Mouse (Mus musculus): ENCODE measurements around the gene Tmem131. TPM values are rescaled to one million over a fixed set of nuclear protein-coding genes. Genes with fewer than 3 reads are reported as not detected.
A peak's percentile ranks its signal among the peaks of the same experiment; 100 is the strongest.
"Not testable (repeated sequence)": the region's sequence is repeated elsewhere in the genome, so short reads cannot be mapped to it uniquely, and the experiment has no call there.

The Tmem131 gene
- total RNA-seq, 2 experiments from 2014 or later: 168 to 214 TPM

DNA sequence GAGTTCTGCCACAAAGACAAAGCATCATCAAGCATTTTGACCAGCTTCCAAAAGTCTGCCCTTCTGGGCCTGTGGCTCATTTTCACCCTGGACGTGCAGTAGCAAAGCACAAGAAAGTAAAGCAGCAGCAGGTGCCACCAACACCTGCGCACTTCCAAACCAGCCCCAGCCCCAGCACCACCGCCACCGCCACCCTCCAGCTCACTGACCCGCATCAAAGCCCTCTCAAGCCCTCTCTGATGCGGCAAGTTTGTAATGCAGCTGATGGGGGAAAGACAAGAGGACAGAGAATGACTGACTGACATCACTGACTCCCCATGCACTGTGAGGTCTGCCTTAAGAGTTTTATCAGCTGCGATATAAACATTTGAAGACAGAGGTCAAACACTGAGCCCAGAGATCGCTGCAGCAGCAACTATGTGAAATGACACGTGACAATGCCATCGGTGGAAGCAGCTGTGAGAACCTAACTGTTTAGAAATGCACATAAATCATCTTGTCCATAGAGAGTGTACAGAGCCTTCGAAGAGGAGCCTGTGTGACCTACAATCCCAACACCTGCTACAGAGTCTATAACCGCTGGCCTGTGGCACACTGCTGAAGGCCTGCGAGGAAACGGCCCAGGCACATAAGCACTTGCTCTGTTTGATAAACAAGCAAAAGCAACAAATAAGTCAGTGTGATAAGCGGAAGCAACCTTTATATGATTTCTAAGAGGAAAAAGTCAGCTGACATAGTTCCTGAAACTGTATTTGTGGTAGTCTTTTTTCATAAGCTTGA lies 21.7 kb downstream of the Tmem131 start:
- no peak for ATAC-seq (replicated peaks; ENCODE audit: low FRiP score, poor library complexity, severe bottlenecking)

DNA sequence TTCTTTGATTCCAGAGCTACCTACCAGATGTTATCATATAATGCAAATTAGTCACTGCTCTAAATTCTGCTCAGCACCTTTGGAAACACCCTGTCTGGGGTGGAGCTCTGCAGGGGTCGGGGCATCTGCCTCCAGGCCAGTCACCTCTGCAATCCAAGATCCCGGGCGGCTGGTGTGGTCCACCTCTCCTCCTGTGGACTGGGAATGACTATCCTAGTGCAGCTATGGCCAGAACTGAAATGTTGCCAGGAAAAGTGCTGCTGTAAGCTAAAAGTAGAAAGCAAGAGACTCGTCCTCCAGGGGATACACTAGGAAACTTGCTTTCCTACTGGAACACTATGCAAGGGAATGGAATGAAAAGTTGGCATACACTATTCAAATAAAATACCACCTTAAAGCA lies 22.7 kb downstream of the Tmem131 start:
- ATAC-seq (replicated peaks; ENCODE audit: low FRiP score, poor library complexity, severe bottlenecking): no peak

DNA sequence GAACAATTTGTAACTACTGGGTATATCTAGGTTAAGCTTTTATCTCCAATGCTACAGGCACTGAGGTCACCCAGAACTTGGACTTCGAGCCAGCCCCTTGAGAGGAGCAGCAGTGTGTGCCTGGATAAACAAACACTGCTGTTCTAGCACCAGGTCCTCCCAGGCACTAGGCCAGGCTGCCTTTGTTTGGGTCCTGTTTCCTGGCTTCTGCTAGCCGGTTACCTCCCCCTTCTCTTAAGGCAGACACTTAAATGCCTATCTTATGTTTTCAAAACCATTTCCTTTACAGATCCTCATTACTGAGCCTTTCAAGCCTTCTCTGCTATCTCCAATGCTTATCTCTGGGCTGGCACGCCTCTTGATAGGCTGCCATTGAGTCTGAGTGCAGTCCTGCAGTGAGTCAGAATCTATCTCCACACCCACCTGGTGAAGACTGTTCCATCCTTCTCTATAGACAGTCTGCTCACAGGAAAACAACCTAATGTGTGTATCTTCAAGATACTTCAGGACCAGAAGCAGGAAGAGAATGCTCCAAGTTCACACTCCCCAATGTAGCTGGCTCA lies 23.2 kb downstream of the Tmem131 start:
- peak; percentile 54 for ATAC-seq (replicated peaks; ENCODE audit: low FRiP score, poor library complexity, severe bottlenecking)

DNA sequence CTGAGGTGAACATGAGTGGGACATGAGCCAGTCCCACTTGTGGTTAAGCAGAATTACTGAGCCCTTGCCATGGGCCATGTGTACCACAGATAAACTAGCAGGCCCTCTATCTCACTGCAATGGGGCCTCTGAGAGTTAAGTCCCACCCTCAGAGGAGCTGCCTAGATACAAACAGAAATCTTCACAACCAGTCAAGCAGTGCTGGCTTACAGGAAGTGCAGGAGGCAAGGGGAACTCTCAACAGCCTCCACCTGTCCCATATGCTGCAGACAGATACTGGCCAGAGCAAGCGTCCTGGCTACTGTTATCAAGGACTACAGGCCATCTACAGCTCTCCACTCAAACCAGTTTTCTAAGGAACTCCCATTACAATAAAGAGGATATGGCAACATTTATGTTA lies 23.7 kb downstream of the Tmem131 start:
- ATAC-seq (replicated peaks; ENCODE audit: low FRiP score, poor library complexity, severe bottlenecking): peak; percentile 79

DNA sequence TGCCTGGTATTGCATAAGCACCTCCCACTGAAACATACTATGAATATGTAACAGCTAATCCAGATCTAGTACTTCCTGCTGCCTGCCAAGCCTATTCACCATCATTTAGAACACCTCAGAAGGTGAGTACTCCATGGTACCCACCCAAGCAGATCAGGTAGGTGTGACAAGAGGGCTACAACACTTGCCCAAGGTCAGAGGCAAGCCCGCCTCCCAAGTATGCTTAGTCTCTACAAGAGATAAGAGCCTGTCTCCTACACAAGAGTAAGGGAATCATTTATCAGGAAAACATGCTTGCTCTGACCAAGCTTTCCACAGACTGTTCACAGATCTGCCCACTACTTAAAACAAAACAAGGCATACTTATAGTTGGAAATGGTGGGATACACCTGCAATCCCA lies 26.0 kb downstream of the Tmem131 start:
- peak; percentile 13; the same call in 1 of the 2 replicates for ATAC-seq (replicated peaks; ENCODE audit: low FRiP score, poor library complexity, severe bottlenecking)

DNA sequence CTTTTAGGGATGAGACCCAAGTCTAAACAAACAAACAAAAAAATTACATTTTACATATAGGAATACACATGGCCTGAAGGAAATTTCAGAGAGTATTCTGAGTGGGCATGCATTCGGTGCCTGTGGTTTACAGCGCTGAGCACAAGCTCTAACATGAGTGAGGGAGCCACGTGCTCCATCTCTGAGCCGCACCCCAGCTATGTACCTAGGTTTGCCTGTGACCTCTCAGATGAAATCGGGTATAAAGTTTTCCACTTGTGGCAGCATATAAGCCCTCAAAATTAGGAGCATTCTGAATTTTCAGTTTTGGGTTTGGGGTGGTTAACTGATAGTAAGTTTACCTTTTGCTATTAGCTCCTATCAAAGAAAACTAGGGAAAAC lies 28.3 kb downstream of the Tmem131 start:
- ATAC-seq (replicated peaks; ENCODE audit: low FRiP score, poor library complexity, severe bottlenecking): no peak

DNA sequence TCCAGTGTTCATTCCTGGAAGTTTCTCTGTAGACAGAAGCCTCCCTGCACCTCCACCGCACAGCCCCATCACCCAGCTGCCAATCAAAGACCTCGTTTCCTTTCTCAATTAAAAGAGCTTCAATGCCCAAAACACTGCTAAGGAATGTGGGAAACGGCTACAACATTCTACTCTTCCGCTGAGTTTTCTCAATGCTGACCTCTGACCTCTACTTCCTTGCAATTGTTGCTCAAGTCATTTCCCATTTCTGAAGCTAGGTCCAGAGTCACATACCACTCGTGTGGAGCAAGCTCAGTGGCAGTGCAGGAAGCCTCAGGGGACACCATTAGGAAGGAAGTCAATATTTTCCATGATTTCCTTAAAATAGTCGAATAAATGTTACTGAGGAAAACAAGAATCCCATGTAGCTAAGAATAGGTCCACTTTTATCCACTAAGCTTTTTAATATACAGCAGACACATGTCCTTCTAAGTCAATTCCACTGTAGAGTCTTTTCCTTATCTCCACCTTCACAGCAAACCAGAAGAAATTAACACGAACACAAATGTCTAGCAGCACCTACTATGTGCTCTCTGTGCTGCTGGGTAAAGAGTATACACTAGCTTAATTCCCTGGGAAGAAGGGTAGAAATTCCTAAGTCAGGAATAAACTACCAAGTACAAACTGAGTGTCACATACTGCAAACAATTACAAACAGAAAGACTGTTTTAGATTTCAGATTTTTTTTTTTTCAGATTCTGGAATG lies 28.8 kb downstream of the Tmem131 start:
- no peak for ATAC-seq (replicated peaks; ENCODE audit: low FRiP score, poor library complexity, severe bottlenecking)

DNA sequence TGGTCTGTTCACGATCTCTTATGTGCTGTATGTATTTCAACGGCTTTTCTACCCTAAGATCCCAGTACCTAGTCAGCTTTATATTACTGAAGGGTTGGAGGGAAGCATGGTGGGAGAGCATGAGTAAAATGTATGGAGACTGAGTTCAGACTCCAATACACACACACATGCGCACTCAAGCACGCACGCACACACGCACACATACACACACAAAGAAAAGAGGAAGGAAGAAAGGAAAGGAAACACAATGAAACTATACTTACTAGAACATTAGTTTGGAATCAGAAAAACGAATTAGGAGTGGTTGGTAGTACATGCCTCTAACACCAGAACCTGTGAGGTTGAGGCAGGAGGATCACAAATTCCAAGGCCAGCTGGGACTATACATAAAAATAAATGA lies 29.7 kb downstream of the Tmem131 start:
- ATAC-seq (replicated peaks; ENCODE audit: low FRiP score, poor library complexity, severe bottlenecking): no peak

DNA sequence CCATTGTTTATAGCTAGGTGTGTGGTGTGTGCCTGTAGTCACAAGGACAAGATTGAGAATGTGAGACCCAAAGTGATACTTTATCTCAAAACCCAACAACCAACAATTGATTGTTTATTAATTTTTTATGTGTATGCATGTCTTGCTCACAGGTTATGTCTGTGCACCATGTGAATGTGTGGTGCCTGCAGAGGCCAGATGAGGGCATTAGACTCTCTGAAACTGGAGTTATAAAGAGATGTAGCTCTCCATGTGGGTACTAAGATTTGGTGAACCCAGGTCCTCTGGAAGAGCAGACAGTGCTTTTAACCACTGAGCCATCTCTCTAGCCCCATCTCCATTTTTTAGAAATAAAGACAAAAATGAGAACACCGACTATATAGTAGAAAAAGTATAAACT lies 31.2 kb downstream of the Tmem131 start:
- no peak for ATAC-seq (replicated peaks; ENCODE audit: low FRiP score, poor library complexity, severe bottlenecking)

DNA sequence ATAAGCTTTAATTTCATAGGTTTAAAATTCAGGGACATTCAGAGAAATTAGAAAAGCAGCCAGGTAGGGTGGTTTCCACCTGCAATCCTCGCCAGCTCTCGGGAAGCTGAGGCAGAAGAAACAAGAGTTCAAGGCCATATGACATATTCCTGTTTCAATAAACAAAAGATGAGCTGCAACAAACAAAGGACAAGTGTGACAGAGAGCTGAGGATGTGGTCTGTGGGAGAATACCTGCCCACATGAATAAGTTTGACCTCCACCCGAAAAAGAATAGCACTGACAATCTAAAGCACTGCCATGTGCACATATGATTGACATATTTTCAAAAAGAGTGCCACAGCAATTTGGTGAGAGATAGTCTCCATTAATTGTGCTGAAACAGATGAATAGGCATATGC lies 31.9 kb downstream of the Tmem131 start:
- ATAC-seq (replicated peaks; ENCODE audit: low FRiP score, poor library complexity, severe bottlenecking): no peak

DNA sequence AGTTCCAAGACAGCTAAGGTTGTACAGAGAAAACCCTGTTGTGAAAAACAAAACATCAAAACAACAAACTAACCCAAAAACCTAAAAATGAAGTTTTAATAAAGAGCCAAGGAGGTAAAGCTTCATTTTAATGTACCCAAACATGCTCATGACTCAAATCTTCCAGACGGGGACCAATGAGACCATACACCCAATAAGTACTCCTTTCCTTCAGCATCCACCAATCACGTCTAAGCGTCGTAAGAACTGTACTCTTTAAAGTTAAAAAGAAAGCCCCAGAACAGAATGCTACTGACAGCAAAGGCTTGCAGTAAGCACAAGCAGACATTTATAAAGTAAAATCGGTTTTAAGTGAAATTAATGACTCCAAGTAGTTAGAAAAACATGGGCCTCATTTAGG lies 33.1 kb downstream of the Tmem131 start:
- no peak for ATAC-seq (replicated peaks; ENCODE audit: low FRiP score, poor library complexity, severe bottlenecking)

DNA sequence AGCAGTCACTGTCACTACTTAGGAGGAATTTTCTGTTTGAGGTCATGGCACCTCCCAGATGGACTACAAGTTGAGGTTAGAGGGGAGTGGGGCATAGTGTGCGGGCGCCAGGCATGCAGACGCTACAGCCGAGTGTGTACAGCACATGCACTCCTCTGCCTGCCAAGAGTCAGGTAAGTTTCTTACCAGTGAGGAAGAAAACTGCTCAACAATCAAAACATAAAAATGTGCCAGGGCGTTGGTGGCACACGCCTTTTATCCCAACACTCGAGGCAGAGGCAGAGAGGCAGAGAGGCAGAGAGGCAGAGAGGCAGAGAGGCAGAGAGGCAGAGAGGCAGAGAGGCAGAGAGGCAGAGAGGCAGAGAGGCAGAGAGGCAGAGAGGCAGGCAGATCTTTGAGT lies 33.5 kb downstream of the Tmem131 start:
- ATAC-seq (replicated peaks; ENCODE audit: low FRiP score, poor library complexity, severe bottlenecking): not testable (repeated sequence)

DNA sequence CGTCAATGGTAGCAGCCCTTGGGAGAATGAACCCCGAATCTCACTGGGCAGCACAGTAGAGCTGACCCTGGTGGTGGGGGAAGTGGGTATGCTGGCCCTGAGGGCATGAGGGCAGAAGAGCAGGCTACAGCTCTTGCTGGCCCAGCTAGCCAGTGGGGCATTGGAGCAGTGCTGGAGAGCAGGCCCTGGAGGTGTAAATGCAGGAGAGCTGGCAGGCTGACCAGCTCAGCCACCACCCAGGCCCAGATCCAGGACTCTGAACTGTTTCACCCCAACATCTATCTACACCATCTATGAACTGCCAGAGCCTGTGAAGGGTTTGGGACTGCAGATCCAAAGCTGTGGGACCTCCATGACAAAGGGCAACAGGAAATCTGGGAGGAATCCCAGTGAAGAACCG lies 38.2 kb downstream of the Tmem131 start:
- ATAC-seq (replicated peaks; ENCODE audit: low FRiP score, poor library complexity, severe bottlenecking): no peak

DNA sequence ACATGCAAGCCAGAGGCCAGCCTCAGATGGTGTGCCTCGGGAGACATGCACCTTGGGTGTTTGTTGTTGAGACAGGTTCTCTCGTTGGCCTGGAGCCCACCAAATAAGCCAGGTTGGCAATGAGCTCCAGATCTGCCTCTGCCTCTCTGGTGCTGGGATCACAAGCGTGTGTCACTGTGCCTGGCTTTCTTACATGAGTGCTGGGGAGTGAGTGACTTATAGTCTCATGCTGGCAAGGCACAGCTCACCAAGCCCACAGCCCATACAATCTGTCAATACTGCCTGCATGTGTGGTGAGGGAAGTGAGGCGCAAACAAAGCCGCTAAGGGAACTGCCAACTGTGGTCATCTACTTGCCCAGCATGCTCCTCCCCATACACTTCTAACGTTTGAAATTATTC lies 39.0 kb downstream of the Tmem131 start:
- no peak for ATAC-seq (replicated peaks; ENCODE audit: low FRiP score, poor library complexity, severe bottlenecking)

DNA sequence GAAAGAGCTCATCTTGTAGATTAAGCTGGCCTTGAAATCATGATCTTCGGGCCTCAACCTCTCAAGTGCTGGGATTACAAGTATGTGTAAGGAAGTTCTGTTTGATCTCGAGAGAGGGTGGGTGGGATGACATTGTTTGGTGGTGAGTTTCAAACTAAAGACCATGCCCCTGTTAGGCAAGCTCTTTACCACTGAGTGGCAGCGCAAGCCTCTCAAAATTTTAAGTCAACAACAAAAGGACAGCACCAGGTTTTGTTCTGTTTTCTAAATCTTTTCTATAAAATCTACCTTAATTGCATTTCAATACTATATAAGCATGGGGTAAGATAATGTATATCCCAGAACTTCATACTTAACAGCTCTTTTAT lies 39.4 kb downstream of the Tmem131 start:
- ATAC-seq (replicated peaks; ENCODE audit: low FRiP score, poor library complexity, severe bottlenecking): no peak

DNA sequence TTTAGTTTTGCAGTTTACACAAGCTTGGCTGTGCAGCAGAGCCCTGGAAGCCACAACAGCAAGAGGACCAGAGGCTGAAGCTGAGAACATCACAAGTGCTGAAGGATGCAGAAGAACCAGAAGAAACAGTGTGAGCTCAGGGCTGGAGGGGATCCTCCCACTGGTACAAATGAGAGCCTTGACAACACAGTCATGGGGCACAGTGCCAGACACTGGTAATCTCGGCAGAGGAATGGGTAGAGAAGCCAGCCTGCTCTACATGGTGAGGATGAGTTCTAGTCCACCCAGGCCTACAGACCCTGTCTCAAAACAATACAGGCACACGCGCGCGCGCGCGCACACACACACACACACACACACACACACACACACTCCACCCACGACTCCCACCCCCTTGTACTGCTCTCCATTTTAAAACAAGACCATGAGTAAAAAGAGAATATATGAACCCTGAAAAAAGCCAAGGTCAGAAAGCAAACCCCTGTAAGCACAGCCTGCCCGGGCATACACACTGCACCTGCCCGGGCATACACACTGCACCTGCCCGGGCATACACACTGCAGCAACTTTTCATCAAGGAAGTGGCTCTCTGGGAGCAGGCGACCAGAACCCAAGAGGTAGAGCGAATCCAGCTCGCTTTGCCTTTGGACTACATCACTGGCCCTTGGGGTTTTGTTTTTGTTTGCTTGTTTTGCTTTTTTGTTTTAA lies 39.9 kb downstream of the Tmem131 start:
- no peak for ATAC-seq (replicated peaks; ENCODE audit: low FRiP score, poor library complexity, severe bottlenecking)

DNA sequence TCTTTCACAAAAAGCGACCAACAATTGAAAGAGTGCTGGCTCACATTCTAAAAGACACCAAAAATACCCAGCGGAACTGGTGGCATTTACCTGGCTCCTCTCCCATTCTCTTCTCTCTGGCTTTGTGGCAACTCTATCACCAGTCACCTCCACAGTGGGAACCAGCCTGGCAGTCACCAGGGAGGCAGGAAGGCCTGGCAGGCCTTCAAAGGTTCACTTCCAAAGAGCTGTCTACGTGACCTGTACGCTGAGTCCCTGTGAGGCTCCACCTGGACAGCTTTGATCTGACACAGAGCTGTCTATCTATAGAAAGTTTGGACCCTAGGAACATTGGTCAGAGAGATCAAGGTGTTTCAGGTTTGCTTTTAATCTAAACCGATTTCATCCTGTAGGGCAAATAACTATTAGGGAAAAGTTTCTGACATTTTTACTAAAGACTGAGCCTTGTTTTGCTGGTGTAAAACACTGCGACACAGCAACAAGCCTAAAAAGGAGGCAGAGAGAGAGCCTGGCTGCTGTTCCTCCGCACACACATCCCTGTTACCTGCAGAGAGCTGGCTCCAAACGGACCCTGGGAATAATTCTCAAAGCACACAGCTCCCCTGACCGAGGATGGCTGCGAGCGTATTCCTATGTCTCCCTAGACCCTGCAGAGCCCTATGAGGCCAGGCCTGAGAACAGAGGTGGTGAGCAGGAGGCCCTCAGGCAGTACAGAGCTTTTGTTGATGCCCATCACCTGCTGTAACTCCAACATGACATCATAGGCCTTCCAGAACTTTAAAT lies 40.7 kb downstream of the Tmem131 start:
- ATAC-seq (replicated peaks; ENCODE audit: low FRiP score, poor library complexity, severe bottlenecking): no peak

DNA sequence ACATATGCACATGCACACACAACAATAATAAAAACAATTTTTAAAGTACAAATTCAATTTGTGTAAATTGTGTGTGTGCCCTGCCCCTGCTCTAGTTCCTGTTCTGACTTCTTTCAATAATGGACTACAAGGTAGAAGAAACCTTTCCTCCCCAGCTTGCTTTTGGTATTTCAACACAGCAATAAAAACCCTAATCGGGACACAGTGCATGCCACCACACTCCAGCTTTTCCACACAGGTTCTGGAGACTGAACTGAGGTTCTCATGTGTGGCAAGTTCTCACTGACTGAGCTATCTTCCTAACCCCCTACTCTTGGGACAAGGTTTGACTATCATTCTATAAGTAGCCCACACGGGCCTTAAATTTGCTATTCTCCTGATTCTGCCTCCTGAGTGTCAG lies 43.8 kb downstream of the Tmem131 start:
- no peak for ATAC-seq (replicated peaks; ENCODE audit: low FRiP score, poor library complexity, severe bottlenecking)

DNA sequence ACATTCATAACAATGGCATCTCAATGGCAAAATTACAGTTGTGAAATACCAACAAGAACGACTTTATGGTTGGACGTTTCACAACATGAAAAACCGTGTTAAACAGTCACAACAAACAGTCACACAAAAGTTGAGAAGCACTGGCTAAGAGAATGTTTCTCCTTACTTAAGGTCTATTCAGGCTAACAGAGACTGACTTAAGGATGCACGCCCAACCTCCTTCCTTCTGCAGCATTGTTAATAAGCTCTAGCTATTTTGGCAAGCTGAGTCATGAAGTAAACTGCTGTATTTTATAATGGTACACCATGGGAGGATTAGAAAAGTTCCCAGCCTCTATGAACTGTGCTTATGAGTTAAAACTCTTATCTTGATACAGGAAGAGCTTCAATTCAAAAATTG lies 47.0 kb downstream of the Tmem131 start:
- ATAC-seq (replicated peaks; ENCODE audit: low FRiP score, poor library complexity, severe bottlenecking): no peak

DNA sequence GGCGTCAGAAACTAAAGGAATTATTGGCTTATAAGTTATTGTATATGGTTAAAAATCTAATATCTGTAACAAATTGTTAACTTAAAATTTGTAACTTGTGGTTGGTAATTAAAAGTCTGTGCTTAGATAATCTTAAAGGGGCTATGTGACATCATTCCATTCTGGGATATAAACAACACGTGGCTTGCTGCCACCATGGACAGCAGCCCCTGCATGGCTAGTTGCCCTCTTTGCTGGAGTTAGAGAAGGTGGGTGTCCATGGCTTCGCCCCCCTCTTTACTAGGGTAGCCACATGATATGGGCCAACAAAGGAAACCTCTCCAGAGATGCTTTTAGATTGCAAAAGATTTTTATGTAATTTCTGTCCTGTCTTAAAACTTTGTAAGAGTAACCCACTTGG lies 48.0 kb downstream of the Tmem131 start:
- no peak for ATAC-seq (replicated peaks; ENCODE audit: low FRiP score, poor library complexity, severe bottlenecking)
